Mouse (Mus musculus) ZHBTc4 (cell line): ENCODE measurements around the gene Tsfm.

Experiments
- DNase-seq: peaks from one replicate; pipeline ENCODE4 v3.0.0-alpha.2; 2011; ENCODE audit warnings: low read depth, low spot score

Tsfm gene

GRCm38 (mm10) chr10:127041774-127042338 is 11.2 kb upstream of the Tsfm start:
- peak; percentile 96 for DNase-seq

DNA sequence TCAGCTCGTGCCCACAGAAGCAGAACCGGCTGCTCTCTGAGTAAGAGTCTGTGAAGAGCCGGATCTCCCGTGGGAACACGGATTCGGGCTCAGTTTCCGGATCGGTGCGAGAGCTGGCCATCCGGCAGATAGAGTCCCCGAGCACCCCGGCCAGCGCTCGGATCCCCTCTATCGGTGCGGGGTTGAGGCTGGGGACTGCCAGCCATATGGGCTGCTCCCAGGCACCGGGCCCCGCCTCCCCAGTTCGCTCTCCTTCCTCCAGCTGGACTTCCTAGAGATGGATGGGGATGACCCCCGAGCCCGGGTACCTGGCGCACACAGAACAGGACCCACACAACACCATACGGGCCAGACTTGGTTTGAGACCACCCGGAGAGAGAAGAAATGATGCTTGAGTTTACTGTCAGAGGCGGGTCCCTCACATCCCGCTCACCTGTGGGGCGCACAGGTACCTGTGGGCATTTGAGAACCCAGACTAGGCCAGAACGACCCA is 10.7 kb upstream of the Tsfm start, which contains the start of the genes Mettl1 and Eef1akmt3:
Gene Mettl1 (plus strand): TSS at position 141 of the 493 bp plus-strand sequence.
Gene Eef1akmt3 (minus strand): TSS at position 240 of the 493 bp plus-strand sequence.
- peak; percentile 38 for DNase-seq

- no peak for DNase-seq
Measured at GRCm38 (mm10) chr10:127040569-127041214, 10.1 kb upstream of the Tsfm start.

- peak; percentile 34 for DNase-seq
Measured at GRCm38 (mm10) chr10:127037641-127038040, 7.0 kb upstream of the Tsfm start.

DNA sequence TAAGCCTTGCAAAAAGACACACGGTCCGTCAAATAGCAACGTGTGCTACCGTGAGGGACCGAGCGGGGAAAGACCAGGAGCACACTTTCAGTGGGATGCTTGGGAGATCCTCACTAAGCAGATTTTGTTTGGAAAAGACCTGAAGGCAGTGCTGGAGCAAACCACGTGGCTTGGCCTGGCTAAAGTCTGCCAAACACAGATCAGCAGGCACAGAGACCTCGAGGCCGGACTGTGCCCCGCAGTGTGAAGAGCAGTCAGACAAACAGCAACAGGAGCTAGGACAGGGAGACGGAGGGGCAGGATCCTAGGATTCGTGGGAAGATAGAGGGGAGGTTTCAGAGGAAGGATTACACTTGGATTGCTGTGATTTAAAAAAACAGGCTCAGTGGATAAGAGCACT is 5.6 kb upstream of the Tsfm start:
- DNase-seq, result no peak

DNA sequence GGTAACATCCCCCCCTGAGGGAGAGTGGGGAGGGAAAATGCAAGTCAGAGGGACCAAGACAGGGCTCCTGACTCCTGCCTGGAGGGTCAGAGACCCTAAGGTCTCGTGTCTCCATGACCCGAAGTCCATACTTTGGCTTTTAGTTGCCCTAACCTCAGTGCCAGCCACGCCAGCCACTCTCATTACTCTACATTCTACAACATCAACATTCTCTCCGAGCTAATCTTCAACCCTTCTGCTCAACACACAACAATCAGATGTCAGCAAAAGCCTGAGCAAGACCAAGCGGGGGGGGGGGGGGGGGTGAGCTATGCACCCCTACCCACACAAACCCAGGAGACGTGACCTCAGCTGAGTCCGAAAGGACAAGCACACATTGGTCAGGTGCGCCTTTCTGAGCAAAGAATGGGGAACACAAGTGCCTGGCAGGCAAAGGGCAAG is 2.7 kb upstream of the Tsfm start:
- DNase-seq, result no peak

GRCm38 (mm10) chr10:127018422-127018821 is 12.2 kb downstream of the Tsfm start:
- peak; percentile 61 for DNase-seq

DNA sequence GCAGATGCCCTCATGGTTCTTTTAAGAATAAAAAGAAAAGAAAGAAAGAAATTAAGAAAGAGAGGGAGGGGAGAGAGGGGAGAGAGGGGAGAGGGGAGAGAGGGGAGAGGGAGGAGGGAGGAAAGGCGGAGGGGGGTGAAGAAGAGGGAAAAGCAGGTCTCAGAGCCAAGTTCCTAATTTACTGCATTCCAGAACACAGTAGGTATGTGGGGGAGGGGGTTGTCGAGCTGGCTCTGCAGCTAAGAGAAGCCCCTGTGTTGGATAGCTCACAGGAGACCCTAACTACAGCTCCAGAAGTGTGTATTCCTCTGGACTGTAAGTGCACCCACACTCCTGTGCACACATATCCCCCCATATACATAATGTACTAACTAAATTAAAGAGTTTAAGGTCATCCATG is 13.6 kb downstream of the Tsfm start:
- no peak for DNase-seq

DNA sequence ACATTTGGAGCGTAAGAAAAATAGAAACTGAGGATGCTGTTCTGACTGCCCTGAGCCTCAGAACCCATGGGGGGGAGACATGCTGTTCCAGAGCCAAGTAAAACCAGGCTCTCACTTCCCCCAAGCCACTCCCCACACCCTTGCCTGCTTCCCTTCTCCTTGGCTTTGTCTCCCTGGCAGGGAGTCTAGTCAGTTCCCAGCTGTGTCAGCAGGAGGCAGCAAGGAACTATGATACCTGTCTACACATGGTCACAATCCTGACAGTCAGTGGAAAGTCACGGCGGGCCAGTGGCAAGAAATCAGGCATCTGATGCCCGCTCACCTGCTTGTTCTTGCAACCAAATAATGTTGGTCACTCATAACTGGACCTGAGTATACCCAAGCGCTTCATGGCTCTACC is 14.2 kb downstream of the Tsfm start:
- peak; percentile 82 for DNase-seq

GRCm38 (mm10) chr10:127003806-127004205 is 26.8 kb downstream of the Tsfm start:
- DNase-seq, result no peak

GRCm38 (mm10) chr10:127003334-127003733 is 27.3 kb downstream of the Tsfm start:
- DNase-seq, result no peak

DNA sequence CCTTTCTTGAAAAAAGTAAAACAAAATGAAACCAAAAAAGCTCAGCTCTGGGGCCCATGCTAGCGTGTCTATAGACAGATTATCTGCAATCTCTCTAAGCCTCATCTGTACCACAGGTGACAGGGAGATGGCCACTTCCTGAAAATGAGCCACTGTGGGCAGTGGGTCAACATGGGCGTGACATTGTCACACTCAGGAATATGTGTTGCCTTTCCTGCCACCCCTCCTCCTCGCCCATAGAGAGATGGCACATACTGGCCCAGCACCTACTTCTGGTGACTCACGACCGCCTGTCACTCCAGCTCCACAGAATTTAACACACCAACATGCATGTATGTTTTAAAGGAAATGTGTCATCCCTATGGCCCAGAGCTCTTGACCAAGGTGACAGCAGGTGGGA is 27.9 kb downstream of the Tsfm start:
- DNase-seq, result no peak

- no peak for DNase-seq
Measured at GRCm38 (mm10) chr10:127002056-127002455, 28.6 kb downstream of the Tsfm start.

- no peak for DNase-seq
Measured at GRCm38 (mm10) chr10:127001297-127001696, 29.3 kb downstream of the Tsfm start.

DNA sequence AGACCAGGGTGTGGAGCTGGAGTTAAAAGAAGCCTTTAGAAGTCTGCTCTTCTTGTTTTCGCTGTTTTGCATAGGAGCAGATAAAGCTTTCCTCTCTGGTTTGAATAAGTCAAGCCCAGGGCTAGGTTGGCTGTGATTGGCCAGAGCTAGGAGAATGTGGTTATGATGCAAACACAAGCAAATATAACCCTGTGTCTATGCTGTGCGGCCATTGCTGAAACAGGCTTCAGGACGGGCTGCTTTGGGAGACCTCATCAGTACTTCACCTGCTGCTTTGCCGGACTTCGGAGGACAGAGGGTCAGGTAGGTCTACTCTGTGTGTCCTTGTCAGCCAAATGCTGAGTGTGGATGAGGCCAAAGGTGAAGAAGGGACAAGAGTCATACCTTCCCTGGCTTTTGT is 30.1 kb downstream of the Tsfm start, which contains the start of gene Avil:
Gene Avil (plus strand): TSS at position 181 of the 400 bp plus-strand sequence.
- no peak for DNase-seq

GRCm38 (mm10) chr10:126997340-126998113 is 33.1 kb downstream of the Tsfm start:
- DNase-seq, result no peak

DNA sequence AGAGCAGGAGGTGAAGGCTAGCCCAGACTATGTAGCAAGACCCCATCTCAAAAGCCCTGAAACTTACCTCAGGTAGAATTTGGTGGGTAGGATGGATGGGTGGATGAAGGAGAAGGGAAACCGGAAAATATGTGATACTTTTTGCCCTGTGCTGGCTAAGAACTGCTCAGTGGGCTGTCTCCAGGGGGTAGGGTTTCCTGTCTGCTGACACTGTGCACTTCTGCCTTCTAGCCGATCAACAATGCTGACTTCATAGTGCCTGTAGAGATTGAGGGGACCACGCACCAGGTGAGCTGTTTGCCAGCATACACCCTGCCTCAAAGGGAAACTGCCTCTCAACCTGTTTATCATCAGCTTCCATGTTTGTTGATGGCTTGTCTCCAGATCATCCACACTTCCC is 37.0 kb downstream of the Tsfm start:
- DNase-seq, result no peak

DNA sequence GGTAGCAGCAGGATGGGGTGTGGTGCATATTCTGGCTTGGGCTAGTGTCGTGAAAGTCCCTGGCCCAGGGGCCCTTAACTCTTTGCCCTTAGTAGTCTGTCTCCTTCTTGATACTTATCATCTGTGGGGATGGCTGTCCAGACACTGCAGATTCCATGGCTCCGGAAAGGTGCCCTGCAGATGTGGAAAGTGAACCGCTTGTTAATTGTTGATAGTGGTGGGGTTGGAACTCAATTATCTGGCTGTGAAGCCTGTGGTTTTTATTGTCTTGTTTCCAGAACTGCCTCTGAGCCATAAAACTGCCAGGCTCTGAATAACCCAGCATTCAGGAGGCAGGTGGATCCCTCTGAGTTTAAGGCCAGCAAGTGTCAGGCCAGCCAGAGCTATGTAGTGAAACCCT is 39.0 kb downstream of the Tsfm start:
- no peak for DNase-seq

- peak; percentile 94 for DNase-seq
Measured at GRCm38 (mm10) chr10:126990313-126991056, 40.2 kb downstream of the Tsfm start.

GRCm38 (mm10) chr10:126988513-126989165 is 42.0 kb downstream of the Tsfm start:
- no peak for DNase-seq
